Mouse (Mus musculus) spleen, postnatal 14 days (tissue): ENCODE data around the gene Dnajc10.

Experiments
- DNase-seq, 2 experiments: peaks; one replicate each; pipeline ENCODE4 v3.0.0; 2021 to 2022; ENCODE audit warnings: low spot score in 2 of 2

Gene Dnajc10

DNA sequence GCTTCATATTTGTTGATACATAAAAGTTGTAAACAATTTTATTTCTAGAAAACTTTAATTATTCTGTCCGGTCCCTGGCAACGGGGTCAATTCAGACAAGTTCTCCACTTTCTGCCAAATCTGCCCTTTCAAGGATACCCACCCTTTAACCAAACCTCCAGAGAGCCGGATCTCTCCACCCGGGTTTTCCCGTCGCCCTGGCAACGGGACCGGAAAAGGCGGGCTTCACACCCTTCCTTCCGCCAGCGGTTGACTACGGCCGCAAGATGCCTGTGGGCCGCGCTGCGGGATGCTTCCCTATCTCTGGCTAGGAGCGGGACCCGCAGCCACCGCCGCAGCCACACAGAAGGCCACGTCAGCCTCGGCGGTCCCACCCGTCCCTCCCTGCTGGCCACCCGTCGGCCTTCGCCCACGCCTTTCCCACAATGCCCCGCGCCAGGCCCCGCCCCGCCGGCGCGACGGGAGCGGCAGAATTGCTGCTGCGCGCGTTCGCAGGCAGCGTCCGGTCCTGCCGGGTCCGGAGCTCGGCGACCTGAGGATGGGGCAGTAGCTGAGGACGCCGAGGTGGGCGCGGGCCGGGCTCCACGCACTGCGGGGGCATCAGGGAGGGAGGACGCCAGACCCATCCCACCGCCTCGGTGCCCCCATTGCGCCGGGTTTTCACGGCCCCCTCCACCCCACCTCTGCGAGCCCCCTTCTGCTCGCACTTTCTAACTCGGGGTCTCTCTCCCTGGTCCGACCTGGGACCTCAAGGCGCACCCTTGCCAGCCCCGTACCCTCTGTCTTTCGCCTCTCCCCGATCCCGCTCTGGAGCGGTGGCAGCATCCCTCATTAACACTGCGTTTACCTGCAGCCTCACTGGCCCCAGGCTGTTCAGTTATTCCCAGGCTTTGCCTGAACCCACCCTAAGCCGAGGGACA is at the start of gene Dnajc10:
Gene Dnajc10 (plus strand): TSS at position 225 of the 920 bp plus-strand sequence.
- DNase-seq: peak; percentile 84 to 88

DNA sequence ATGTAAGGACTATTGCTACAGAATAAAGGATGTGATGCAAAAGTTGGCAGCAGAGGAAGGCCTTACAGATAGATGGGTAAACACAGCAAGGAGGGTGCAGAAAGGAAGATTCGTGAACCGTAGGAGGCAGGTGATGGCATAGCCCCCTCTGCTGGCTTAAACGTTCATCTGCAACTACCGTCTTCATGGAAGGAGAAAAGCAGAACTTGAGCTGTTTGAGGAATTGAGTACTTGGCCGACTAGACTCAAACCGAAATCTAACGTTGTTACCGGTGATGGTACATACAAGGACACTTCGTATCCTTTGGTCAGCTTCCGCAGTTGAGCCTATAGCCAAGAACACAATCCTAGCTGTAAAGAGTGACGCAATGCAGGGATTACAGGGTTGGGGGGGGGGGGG is 48.4 kb upstream of the Dnajc10 start:
- peak in 1 of 2 experiments; percentile 32 for DNase-seq

DNA sequence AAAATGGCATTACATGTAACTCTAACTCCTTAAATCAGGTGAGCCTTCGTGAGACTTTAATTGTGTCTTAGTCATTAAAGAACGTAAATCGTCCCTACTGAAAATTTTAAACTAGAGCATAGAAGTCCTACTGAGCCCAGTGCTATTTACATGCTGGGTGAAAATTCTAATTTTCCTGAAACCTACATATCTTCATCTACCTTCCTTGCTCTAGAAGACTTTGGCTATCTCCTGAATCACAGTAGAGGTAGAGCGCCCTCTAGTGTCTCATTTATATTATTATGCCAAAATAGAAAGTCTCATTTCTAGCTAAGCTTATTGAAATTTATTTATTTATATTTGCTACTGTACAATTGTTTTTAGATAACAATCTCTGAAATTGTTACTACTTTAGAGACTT is 47.2 kb upstream of the Dnajc10 start:
- DNase-seq: no peak

DNA sequence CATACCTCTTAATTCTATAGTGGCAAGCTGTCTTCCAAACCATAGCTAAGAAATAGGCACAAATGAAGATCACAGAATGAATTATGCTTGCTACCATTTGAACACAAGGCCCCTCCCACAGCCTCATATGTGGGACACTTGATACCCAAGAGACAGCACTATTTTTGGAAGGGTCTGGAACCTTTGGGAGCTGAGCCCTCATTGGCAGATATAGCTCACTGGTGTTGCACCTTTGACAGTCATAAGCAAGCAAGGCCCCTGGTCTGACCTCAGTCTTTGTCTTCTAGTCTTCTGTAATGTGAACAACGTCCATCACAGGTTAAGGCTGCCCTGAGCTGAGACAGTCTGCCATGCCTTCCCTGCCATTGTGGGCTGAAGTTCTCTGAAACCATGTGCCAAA is 43.8 kb upstream of the Dnajc10 start:
- DNase-seq: no peak

DNA sequence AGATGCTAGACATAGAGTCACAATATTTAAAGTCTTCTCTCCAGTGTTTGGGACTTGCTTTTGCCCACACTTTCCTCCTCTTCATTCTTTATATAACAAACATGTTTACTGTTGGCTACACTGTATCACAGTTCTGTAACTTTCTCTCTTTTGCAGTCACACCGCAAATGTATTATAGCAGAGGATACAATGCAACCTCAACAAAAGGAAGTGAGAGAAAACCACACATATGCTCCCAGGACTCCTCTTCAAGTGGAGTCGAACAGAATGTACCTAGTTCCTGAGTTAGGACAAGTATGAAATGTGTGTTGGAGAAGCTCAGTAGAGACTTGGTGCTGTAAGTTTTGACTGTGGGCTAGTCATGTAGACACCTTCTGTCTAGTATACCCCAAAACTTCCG is 42.2 kb upstream of the Dnajc10 start:
- no peak for DNase-seq

DNA sequence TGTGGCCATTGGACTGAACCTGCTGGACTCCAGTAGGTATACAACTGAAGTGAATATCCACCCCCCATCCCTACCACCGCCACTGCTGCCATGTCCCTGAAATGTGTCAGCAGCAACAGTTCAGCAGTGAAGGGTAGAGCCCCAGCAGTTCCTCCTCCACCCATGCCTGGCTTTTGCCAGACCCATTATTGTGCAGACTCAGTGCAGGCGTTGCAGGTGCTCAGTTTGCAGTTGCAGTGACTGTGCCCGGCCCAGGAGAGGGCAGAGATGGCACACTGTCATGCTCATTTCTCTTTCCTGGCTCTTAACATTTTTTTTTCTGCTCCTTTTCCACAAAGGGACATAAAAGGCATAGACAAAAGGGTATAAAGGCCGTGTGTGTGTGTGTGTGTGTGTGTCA is 41.5 kb upstream of the Dnajc10 start:
- DNase-seq: no peak

DNA sequence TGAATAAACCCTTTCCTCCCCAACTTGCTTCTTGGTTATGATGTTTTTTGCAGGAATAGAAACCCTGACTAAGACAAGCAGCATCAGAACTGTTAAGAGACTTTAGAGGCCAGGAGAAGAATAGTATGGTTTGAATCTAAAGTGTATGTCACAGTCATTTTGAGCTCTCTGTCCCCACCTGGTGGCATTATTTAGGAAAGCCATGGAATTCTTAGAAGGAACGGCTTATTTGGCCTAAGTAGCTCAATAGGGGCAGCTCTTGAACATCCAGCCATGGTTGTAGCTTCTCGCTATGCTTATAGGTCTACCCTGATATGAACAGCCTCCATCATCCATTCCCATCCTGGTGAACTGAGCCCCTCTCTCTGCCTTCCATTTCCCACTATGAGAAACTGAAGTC is 40.1 kb upstream of the Dnajc10 start:
- no peak for DNase-seq

DNA sequence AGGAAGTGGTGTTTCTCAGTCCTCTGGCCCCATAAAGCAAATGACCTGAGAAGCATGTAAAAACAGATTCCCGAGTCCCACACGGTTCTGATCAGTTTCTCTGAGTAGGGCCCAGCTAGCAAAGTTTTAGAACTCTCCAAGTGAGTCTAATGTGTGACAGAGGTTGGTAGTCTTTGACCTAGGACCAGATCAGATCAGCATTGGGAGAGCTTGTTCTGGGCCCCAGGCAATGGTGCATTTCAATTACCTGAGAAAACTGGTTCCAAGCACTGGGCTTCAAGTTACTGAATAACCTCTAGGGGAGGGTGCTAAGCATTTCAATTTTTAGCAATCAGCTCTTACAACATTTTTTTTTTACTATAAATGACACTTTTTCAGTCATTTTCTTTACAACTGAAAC is 33.1 kb upstream of the Dnajc10 start:
- no peak for DNase-seq

DNA sequence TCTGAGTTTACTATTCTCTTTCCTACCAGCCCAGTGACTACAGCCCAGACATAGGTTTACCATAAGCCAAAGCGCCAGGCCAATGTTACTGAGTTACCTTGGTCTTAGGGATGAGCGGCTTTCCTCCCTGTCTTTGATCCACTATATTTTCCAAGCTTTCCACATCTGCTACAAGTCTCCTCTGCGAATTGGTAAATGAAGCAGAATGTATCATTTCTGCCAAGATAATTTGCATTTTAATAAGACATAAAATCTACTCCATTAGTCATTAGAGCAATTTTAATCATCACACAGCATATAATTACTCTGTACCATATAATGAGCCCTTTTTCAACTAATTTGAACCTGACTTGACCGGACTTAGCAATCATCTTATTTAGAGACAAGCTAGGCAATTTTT is 28.9 kb upstream of the Dnajc10 start:
- no peak for DNase-seq

GRCm38 (mm10) chr2:80292172-80292571 is 23.1 kb upstream of the Dnajc10 start, which contains the start of gene Prdx6b:
Prdx6b (plus strand) TSS chr2:80292472.
- no peak for DNase-seq

DNA sequence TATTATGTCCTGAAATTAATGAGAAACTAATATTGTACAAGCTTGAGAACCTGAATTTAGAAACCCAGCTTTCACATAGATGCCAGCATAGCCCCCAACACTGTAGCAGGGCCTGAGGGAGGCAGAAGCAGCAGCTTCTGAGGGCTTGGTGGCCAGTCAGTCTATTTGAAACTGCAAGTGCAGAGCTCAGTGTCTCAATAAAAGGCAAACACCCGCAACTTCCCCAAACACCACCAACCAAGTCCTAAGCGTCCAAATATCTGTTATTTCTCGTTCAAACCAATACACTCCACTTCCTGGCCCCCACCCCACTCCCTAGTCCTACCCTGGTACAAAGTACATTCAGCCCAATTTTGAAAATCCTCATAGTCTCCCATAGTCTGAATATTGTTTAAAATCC is 16.9 kb upstream of the Dnajc10 start:
- DNase-seq: no peak

GRCm38 (mm10) chr2:80300806-80301205 is 14.5 kb upstream of the Dnajc10 start:
- no peak for DNase-seq

GRCm38 (mm10) chr2:80303957-80304356 is 11.3 kb upstream of the Dnajc10 start:
- no peak for DNase-seq

DNA sequence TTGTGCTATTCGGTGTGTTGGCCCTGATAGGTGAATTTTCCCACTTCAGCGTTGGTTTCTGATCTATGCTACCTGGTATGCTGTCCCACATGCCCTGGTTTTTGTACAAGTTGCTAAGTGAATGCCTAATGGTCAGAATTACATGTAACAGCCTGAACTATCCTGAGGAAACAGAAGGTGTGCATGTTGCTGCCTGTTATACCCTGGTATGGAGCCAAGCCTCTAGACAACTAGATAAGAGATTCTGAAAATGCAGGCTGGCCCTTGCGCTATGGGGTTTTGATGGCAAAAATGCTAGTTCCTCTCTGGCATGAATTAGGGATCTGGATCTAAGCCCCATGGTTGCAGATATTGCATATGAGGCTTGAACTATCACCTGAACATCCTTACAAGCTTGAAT is 7.6 kb upstream of the Dnajc10 start:
- no peak for DNase-seq

- DNase-seq: no peak
Observed at GRCm38 (mm10) chr2:80309775-80310174, 5.5 kb upstream of the Dnajc10 start.

GRCm38 (mm10) chr2:80310772-80311171 is 4.5 kb upstream of the Dnajc10 start:
- peak in 1 of 2 experiments; percentile 28 for DNase-seq

GRCm38 (mm10) chr2:80311350-80311749 is 3.9 kb upstream of the Dnajc10 start:
- peak in 1 of 2 experiments; percentile 14 for DNase-seq

- DNase-seq: no peak
Observed at GRCm38 (mm10) chr2:80314201-80314600, 1.1 kb upstream of the Dnajc10 start.

DNA sequence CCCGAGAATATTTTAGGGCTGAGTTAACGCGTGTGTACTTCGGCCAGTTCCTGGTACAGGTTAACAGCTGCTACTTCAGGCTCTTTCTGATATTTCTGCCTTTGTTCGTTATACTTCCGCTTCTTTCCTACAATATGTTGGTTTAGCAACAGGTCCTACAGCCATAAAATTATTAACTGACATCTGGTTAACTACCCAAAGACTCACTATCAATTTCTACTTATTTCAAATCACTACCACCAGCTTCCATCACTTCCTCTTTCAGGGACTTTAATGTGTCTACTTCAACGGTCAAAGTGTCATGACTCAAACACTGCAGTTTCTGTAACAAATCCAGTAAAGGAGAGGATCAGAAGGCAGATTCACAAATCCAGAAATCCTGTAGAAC is 418 bp upstream of the Dnajc10 start:
- DNase-seq: no peak

- DNase-seq: no peak
Observed at GRCm38 (mm10) chr2:80322878-80323277, 7.6 kb downstream of the Dnajc10 start.

DNA sequence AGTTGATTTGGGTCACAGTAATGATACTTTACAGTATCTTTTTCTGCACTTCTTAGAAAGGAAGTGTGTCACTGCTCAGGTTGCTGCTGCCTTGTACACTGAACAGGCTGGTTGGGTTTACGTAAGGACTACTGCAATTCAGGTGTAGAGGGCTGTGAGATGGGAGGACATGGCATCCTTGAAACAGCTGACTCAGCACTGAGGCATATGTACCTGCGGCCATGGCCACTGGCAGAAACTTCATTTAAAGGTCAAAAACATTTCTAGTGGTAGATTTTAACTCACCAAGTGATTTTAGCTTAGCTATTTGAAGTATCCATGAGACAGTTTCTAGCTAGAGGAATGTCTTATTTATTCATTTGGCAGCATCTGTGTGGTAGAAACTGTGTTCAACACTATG is 10.5 kb downstream of the Dnajc10 start:
- no peak for DNase-seq

GRCm38 (mm10) chr2:80327272-80327671 is 12.0 kb downstream of the Dnajc10 start:
- DNase-seq: no peak

DNA sequence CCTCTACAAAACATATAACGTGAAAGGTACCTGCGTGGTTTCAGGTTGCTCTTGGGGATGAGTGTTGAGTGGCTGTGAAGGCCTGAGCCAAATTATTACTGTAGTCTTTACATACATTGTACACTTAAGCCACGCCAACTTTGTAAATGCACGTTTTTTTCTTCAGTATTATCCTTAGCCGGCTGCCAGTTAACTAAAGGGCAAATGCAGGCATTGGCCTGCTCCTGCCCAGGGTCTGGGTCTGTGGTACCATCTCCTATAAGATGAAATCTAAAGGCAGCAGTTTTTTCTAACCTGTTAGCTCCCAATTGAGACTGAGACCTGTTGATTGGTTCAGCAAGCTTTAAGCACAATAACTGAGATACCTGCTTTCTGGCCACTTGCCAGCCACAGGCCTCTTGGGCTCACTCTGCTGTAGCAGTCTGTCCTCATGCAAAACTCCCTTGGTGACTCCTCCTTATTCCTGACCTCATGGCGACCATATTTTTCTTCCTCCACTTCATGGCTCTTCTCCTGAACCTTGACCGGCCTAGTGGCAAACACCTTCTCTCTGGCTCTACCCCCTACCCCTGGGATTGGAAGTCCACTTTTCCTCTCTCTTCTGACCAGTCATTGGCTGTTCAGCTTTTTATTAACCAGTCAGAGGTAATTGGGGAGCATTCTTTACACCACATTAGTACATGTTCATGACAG is 13.8 kb downstream of the Dnajc10 start:
- DNase-seq: no peak
